Mouse (Mus musculus) lung, embryonic 16.5 days (tissue): Measurements from ENCODE around the gene Kdelr2. TPM values are rescaled to one million over a fixed set of nuclear protein-coding genes. Genes with fewer than 3 reads are reported as not detected.

Experiments
- ATAC-seq: fragments of 200-750 bp; cut with Nextera tagmentation; 2 replicates; pipeline ENCODE4 v1.8.0; 2017; ENCODE audit warnings: low read depth, mild to moderate bottlenecking, moderate library complexity
- H3K27ac ChIP-seq: fragments of 300-500 bp; sonication (generic); 2 replicates; pipeline ENCODE4 v1.5.1; 2014; ENCODE audit warnings: mild to moderate bottlenecking, control low read depth, low read length
- H3K27me3 ChIP-seq: fragments of 300-500 bp; sonication (generic); 2 replicates; pipeline ENCODE4 v1.6.1; 2014; ENCODE audit warnings: low read depth, low read length, mixed read lengths; ENCODE audit not compliant: control insufficient read depth, insufficient read depth
- H3K36me3 ChIP-seq: fragments of 300-500 bp; sonication (generic); 2 replicates; pipeline ENCODE4 v1.6.1; 2014; ENCODE audit warnings: low read length; ENCODE audit not compliant: control insufficient read depth, insufficient read depth
- H3K4me1 ChIP-seq: fragments of 300-500 bp; sonication (generic); replicated peaks from 2 replicates; pipeline ENCODE4 v1.6.1; 2014; ENCODE audit warnings: low read length, mixed read lengths; ENCODE audit not compliant: control insufficient read depth, insufficient read depth
- H3K4me2 ChIP-seq: fragments of 300-500 bp; sonication (generic); 2 replicates; pipeline ENCODE4 v1.6.1; 2014; ENCODE audit warnings: low read depth, low read length, control low read depth
- H3K4me3 ChIP-seq: fragments of 300-500 bp; sonication (generic); 2 replicates; pipeline ENCODE4 v1.5.1; 2014; ENCODE audit warnings: mild to moderate bottlenecking, low read length, control low read depth
- H3K9ac ChIP-seq: fragments of 300-500 bp; sonication (generic); 2 replicates; pipeline ENCODE4 v1.6.1; 2014; ENCODE audit warnings: low read length, control low read depth
- H3K9me3 ChIP-seq: fragments of 300-500 bp; sonication (generic); 2 replicates; pipeline ENCODE4 v1.6.1; 2016; ENCODE audit warnings: low read length; ENCODE audit not compliant: control insufficient read depth
- WGBS: fragments of 180-500 bp; shearing (Covaris S2); extraction: QIAGEN DNeasy Blood & Tissue Kit; methylation state at CpG from one replicate; pipeline ENCODE4 v1.1.7; 2014; 5-methylcytosine and 5-hydroxymethylcytosine counted together
- polyA plus RNA-seq: library from polyadenylated mRNA; unstranded; fragments of >200 nt; fragmentation: Nextera tagmentation; extraction: Ambion mirVana; gene quantifications from 2 replicates; pipeline ENCODE4 v1.2.1, GENCODE M21; 2015

Kdelr2 gene
- polyA plus RNA-seq, 1 experiment from 2014 or later = 341 TPM

DNA sequence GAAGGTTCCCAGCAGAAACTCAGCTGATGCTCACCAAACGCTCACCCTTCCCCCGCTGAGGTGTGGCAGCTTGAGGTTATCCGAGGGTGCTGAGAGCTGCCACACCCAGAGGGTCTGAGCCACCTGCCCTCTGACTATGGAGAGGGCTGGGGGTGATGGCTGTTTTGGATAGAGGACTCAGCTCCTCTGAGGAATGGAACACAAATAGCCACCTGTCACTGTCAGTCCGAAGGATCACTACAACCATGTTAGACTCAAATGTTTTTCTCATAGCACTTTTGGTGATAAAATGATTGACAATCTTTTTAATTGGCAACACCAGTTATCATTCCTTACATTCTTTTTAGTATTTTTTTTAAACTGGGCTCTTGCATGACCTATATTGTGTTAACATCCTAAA is 17.8 kb downstream of the Kdelr2 start:
- H3K4me1 ChIP-seq = no peaks in the 10 kb centered on the region
- 73% methylated on average over 4 of the region's 4 CpGs for WGBS
- peaks cover 42% of the 10 kb centered on the region for H3K36me3 ChIP-seq
- H3K9ac ChIP-seq = no peak overlapping the region
- H3K9me3 ChIP-seq = no peaks in the 10 kb centered on the region; the same call in 1 of the 2 replicates
- no peaks in the 10 kb centered on the region for H3K27me3 ChIP-seq
- H3K4me3 ChIP-seq = no peak overlapping the region
- no peak for ATAC-seq
- H3K4me2 ChIP-seq = no peak overlapping the region
- no peak overlapping the region for H3K27ac ChIP-seq

GRCm38 (mm10) chr5:143422990-143423389 is 19.4 kb downstream of the Kdelr2 start:
- Histone ChIP-seq H3K36me3 (peaks cover 29% of the 10 kb centered on the region), H3K4me1 (no peaks in the 10 kb centered on the region), H3K4me2 (no peak overlapping the region), H3K27me3 (no peaks in the 10 kb centered on the region), H3K4me3 (no peak overlapping the region), H3K27ac (no peak overlapping the region), H3K9me3 (no peaks in the 10 kb centered on the region), H3K9ac (no peak overlapping the region)
- WGBS = 65% methylated on average over 4 of the region's 4 CpGs
- ATAC-seq = no peak

DNA sequence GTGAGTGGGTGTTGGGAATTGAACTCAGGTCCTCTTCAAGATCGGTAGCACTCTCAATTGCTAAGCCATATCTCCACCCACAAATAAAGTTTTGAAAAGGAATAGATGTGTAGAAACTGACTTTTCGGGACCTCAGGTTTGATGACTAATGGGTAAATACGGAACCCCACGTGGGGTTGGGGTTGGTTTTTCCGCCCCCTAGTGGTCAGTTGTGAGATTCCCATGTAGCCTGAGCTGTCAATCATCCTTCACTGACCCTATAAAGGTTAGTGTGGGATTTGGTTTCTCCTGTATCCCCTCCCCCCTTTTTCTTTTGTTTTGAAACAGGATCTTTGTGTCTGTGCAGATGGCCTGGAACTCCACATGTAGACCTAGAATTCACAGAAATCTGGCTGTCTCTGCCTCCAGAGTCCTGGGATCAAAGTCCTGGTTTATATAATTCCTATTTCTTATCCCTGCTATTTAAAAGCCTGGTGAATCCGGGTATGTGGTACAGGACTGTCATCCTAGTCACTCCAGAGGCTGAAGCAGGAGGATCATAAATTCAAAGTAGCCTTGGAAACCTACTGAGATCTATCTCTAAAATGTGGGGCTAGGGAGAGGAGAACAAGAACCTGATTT is 20.4 kb downstream of the Kdelr2 start:
- 22% methylated on average over 6 of the region's 6 CpGs for WGBS
- Histone ChIP-seq H3K4me2 (no peak overlapping the region), H3K27ac (no peak overlapping the region), H3K36me3 (peaks cover 20% of the 10 kb centered on the region), H3K9me3 (no peaks in the 10 kb centered on the region), H3K4me1 (no peaks in the 10 kb centered on the region), H3K4me3 (no peak overlapping the region), H3K9ac (no peak overlapping the region), H3K27me3 (no peaks in the 10 kb centered on the region)
- ATAC-seq = peak; percentile 62; the same call in 1 of the 2 replicates

DNA sequence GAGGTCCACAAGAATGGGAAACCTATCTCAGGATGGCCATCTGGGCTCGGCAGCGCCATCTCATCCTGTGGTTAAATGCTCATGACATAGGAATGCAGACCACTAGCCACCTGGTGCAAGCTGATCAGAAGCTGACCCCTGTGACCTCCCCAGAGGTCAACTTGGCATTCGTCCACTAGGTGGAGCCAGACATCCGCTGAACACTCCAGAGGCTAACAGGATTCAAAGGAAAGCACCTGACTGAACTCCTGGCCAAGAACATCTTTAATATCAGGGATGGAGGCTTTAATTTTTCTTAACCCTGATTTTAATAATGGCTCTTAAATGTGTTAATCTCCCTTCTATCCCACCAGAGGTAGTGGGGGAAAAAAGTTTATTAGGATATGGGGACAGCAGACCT is 30.8 kb downstream of the Kdelr2 start:
- 4% methylated on average over 4 of the region's 4 CpGs for WGBS
- H3K9ac ChIP-seq = no peak overlapping the region
- no peak overlapping the region for H3K4me2 ChIP-seq
- H3K27me3 ChIP-seq = no peaks in the 10 kb centered on the region
- H3K4me1 ChIP-seq = no peaks in the 10 kb centered on the region
- no peak overlapping the region for H3K27ac ChIP-seq
- no peaks in the 10 kb centered on the region for H3K9me3 ChIP-seq
- H3K4me3 ChIP-seq = no peak overlapping the region
- H3K36me3 ChIP-seq = no peaks in the 10 kb centered on the region
- ATAC-seq = no peak

- no peak for ATAC-seq
Observed at GRCm38 (mm10) chr5:143441298-143441697, 37.7 kb downstream of the Kdelr2 start.

DNA sequence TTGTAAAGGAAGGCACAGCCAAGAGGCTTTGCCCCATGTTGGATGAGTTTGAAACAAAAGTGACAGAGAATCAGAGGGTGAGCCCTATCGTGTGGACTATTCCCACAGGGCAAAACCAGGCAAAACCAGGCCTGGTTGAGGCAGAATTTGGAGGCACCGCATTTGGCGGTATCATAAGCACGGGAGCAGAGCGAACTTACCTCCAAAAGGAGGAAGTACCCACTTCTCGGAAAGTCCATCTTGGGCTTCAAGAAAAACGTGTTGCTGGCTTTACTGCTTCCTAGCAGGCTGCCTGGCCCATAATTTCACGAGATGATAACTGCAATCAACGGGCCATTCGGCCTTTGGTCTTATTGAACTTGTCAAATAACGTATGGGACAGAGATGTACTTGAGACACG is 38.1 kb downstream of the Kdelr2 start:
- no peak overlapping the region for H3K9ac ChIP-seq
- H3K4me2 ChIP-seq = no peak overlapping the region
- H3K27me3 ChIP-seq = no peaks in the 10 kb centered on the region
- 75% methylated on average over 12 of the region's 12 CpGs for WGBS
- ATAC-seq = no peak
- no peaks in the 10 kb centered on the region for H3K9me3 ChIP-seq
- no peak overlapping the region for H3K4me3 ChIP-seq
- no peaks in the 10 kb centered on the region for H3K36me3 ChIP-seq
- H3K27ac ChIP-seq = no peak overlapping the region
- no peaks in the 10 kb centered on the region for H3K4me1 ChIP-seq

More at GRCm38 (mm10) chr5:143441298-143441697, 37.7 kb downstream of the Kdelr2 start:
- Histone ChIP-seq H3K9ac (no peak overlapping the region), H3K27me3 (no peaks in the 10 kb centered on the region), H3K4me3 (no peak overlapping the region), H3K27ac (no peak overlapping the region), H3K9me3 (no peaks in the 10 kb centered on the region), H3K36me3 (no peaks in the 10 kb centered on the region), H3K4me1 (no peaks in the 10 kb centered on the region), H3K4me2 (no peak overlapping the region)
- WGBS = 69% methylated on average over 3 of the region's 3 CpGs

DNA sequence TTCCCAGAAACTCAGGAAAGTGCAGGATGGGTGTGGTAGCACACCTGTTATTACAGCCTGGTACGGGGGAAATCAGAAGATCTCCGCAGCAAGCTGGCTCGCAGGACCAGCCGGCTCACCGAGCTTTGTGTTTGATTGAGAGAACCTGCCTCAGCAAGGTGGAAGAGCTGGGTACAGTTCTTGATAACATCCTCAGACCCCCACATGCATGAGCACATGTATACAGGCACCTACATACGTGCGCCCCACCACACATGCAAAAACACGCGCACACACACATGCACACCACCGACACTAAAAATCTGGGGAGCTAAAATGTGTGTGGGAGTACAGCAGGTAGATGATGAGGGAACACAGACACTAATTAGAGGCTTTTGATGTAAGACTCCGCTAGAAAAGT is 60.0 kb downstream of the Kdelr2 start:
- ATAC-seq = no peak
- H3K27me3 ChIP-seq = no peaks in the 10 kb centered on the region
- no peak overlapping the region for H3K27ac ChIP-seq
- WGBS = 79% methylated on average over 11 of the region's 11 CpGs
- H3K4me3 ChIP-seq = peak overlapping the region; percentile 73
- peak overlapping the region; percentile 74 for H3K9ac ChIP-seq
- no peaks in the 10 kb centered on the region for H3K9me3 ChIP-seq
- H3K4me1 ChIP-seq = peaks cover 6% of the 10 kb centered on the region; the same call in 1 of the 2 replicates
- H3K36me3 ChIP-seq = no peaks in the 10 kb centered on the region
- peak overlapping the region; percentile 95 for H3K4me2 ChIP-seq

- Histone ChIP-seq H3K9me3 (no peaks in the 10 kb centered on the region), H3K4me1 (peaks cover 6% of the 10 kb centered on the region; the same call in 1 of the 2 replicates), H3K27me3 (no peaks in the 10 kb centered on the region), H3K36me3 (no peaks in the 10 kb centered on the region), H3K27ac (no peak within 1 kb of the TSS), H3K4me2 (peak within 1 kb of the TSS; percentile 95), H3K4me3 (peak within 1 kb of the TSS; percentile 73), H3K9ac (peak within 1 kb of the TSS; percentile 74)
- WGBS = 2% methylated on average over 43 of the region's 43 CpGs
- peak; percentile 98 for ATAC-seq
Observed at GRCm38 (mm10) chr5:143464100-143464756, 60.6 kb downstream of the Kdelr2 start, which contains the start of gene Daglb. Gene Daglb (plus strand): TSS chr5:143464584.

- under 1% methylated on average over 20 of the region's 20 CpGs for WGBS
- Histone ChIP-seq H3K27ac (no peak overlapping the region), H3K36me3 (no peaks in the 10 kb centered on the region), H3K4me2 (peak overlapping the region; percentile 95), H3K9ac (peak overlapping the region; percentile 74), H3K4me1 (peaks cover 6% of the 10 kb centered on the region; the same call in 1 of the 2 replicates), H3K4me3 (peak overlapping the region; percentile 73), H3K27me3 (no peaks in the 10 kb centered on the region), H3K9me3 (no peaks in the 10 kb centered on the region)
- ATAC-seq = peak; percentile 71
Observed at GRCm38 (mm10) chr5:143464757-143465118, 61.1 kb downstream of the Kdelr2 start.
